Mouse (Mus musculus): ENCODE data around the gene Tepsin.

DNA sequence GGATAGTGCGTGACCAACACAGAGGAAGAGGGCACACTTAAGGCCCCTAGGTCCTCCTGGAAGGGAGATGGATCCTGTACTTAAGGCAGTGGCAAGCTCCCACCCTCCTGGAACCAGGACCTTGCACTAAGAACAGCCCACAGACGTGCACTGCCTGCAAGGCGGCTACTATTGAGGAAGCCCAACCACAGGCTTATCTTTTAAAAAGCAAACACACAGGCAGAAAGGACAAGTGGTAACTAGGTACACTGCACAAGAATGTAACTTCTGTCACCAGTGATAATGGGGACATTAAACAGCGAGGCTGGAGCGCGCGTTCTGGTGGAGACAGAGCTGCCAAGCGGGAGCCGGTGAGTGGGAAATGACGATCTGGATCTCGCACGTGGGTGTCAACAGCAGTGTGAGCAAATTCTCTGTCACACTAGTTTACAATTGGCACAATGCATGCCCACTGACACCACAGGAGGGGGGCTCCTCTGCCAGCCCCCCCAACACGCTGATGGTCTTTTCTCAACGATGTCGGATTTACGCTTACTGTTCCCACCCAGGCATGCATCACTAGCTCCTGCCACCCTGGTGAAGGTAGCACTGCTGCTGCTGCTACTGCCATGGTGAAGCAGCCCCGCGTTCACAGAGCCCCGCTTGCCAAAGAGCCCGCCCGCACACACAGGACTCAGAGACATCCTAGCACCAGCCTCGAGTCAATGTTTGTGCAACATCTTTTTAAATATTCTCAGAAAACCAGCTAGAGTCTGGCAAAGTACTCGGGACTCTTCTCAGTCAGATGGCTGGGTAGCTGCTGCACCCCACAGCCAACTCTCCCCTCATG is 38.5 kb upstream of the Tepsin start:
- TF ChIP-seq CTCF (conservative IDR thresholded peaks at IDR 0.05; ENCODE audit: insufficient read depth, insufficient read length, low read depth, low read length) (no peak), POLR2A (IDR thresholded peaks at IDR 0.05; ENCODE audit: low read depth, low read length) (no peak)
